Mouse (Mus musculus): ENCODE results near the gene St5.

Gene St5

GRCm38 (mm10) chr7:109637391-109637790, 66.0 kb downstream of the St5 start:
- no peak for DNase-seq

DNA sequence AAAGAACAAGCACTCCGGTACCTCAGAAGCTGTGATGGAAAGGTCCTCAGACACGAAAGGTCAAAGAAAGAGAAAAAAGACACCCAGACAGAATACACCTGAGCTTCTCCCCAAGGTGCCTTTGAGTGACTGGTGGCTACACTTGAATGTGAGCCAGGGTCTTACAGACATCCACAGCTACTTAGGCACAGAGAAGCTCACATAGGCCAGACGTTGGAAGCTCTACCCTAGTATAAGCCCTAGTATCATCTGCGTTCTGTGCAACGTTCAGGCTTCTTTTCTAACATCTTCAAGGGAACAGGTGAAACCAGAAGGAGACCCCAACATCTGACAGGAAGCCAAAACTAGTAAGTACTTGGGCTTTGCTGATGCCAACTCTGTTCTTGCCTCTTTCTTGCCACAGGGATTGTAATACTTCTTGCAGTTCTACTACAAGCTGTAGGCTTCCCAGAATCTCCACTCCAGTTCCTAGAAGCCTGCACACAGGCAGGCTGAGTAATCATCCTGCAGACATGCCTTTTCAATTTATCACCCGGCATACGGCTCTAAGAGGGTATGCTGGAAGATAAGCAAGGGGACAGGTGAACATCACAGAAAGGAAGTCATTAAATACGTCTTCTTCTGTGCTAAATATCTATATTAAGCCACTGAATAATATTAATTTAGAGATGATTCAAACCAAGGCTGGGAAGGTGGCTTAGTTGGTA, 67.2 kb downstream of the St5 start:
- DNase-seq: no peak

DNA sequence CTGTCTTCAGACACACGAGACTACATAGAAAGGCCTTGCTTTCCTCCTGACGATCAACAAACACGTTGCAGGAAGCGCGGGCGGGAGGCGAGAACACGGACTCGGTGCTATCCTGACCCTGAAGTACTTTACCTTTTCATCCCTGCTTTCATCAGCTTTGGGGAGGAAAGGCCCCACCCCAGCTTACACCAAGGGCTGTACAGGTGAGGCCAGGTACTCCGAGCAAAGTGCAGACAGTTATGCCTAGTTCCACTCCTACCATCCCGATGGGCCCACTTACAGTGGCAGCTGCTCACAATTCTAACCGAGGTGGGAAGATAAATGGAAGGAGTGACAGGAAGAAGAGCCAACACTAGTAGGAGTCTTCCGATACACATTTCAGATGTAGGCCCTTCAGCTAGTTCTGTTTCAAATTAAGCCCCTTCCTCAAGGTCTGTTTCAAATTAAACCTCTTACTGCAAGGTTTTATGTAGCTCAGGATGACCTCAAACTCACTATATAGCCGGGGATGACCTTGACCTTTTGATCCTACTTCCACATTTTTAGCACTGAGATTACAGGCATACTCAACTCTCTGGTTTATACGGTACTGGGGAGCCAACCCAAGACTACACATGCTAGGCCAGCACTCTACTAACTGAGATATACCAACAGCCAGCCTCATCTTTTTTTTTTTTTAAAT, 69.9 kb downstream of the St5 start:
- no peak for DNase-seq

DNA sequence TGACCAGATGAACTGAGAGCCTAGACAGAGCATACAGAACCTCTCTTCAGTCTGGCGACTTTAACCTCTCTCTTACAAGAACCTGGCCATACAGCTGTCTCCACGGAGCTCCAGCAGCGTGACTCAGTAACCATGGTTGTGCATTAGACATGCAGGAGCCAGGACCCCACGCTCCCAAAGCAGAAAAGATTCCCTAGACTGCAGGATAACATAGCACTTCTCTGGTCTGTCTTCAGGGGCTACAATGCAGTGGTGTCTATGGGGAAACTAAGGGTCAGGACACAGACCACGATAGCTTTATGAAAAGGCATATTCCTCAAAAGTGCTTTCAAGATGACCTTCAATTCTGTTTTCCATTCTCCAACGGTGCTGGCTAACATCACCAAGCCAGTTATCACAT, 72.1 kb downstream of the St5 start:
- DNase-seq: no peak

GRCm38 (mm10) chr7:109629871-109630778, 73.3 kb downstream of the St5 start:
- no peak for DNase-seq

- peak; percentile 33 for DNase-seq
These were observed 74.3 kb downstream of the St5 start for GRCm38 (mm10) chr7:109628935-109629609.

- no peak for DNase-seq
These were observed 75.6 kb downstream of the St5 start for GRCm38 (mm10) chr7:109627851-109628250.

DNA sequence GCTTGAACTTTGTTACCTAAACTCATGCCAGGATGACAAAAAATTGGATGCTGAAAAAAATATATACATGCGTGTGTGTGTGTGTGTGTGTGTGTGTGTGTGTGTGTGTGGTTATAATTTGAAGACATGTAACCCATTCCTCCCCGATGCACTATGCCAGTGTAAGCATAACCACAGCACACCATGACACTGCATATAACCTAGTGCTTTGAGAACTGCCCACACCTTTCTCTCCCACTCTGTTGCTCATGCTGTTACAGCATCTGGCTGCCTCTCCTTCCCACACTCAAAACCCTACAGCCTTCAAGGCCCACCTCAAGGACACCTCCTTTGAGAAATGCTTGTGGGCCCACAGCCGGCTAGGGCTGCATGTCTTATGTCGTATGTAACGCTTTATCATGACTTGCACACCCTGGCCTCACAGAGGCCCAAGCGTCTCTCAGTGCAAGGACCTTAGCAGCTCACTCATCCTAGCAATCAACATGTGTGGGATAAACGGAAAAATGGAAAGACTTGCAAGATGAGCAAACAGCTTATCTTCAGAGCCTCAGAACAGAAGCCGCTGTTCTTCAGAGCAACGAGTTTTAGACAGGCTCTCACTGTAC, 81.1 kb downstream of the St5 start:
- no peak for DNase-seq

- no peak for DNase-seq
These were observed 82.4 kb downstream of the St5 start for GRCm38 (mm10) chr7:109620967-109621366.

GRCm38 (mm10) chr7:109620288-109620687, 83.1 kb downstream of the St5 start:
- no peak for DNase-seq

DNA sequence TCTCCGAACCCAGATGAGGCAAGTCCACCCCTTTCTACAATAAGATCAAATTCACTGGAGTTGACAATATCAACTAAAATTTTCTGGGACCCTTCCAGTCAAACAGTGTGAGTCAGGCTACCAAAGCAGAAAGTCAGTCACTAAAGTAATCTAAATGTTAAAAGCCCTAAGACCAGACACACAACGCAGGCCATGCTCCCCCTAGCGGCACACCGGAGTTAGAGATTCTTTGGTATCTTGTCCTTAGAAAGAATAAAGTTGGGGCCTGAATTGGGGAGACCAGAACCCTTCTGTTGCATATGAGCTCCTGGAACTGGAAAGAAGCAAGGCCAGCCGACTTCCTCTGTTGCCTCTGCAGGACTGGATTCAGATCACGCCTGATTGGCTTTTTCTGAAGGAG, 84.7 kb downstream of the St5 start:
- peak; percentile 82 for DNase-seq

- DNase-seq: peak; percentile 40
These were observed 85.6 kb downstream of the St5 start for GRCm38 (mm10) chr7:109617838-109618237.

- DNase-seq: peak; percentile 91
These were observed 87.1 kb downstream of the St5 start for GRCm38 (mm10) chr7:109616034-109616979.

DNA sequence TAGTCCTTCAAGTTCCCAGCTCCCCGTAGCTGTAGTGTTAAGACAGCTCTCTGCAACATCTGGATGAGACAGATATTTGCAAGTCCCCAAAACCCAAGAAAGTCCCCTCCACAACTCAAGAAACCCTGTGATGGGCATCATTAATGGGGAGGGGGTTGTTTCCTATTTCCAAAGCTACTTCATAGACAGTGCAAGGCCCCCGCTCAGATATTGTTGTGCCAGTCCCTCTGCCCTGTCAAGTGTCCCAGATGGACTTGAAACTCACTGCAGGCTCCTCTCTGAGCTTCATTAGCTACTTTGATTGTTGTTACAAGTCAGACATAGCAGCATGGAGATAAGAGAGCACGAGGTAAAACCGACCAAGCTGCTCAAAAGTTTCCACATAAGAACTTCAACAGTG, 87.8 kb downstream of the St5 start:
- no peak for DNase-seq

GRCm38 (mm10) chr7:109614939-109615338, 88.5 kb downstream of the St5 start:
- DNase-seq: no peak

- peak; percentile 43 for DNase-seq
These were observed 89.8 kb downstream of the St5 start for GRCm38 (mm10) chr7:109613531-109614021.

DNA sequence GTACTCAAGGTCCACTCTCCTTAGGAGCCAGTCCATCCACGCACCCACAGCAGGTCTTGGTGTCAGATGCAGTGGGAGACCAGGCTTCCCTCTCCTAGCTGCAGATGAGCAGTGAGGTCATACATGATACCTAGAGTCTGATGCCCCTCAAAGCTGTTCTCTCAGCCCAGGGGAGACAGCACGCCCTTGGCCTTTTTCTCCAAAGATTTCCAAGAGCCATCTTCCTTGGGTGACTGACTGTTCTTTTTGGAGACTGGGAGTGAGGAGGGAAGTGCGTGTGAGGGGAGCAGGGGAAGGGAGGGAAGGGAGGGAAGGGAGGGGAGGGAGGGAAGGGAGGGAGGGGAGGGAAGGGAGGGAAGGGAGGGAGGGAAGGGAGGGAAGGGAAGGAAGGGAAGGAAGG, 90.4 kb downstream of the St5 start:
- no peak for DNase-seq

DNA sequence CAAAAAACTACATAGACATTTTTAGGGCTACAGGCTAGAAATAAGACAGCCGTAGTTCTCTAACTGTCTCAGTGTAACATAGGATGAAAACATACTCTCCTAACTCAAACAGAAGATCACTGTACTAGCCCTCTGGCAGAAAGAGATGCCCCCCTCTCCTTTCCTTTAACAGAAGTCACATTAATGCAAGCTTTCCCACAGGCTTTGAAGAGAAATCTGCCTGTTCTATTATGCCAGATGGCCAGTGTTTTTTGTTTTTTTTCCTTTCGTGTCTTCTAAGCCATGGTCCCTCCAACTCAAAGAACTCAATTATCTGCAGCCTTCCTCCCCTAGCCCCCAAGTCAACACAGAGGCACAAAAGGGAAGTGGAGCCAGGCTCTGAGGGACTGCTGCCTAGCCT, 90.9 kb downstream of the St5 start:
- no peak for DNase-seq

- no peak for DNase-seq
These were observed 93.1 kb downstream of the St5 start for GRCm38 (mm10) chr7:109610348-109610747.

GRCm38 (mm10) chr7:109609565-109610345, 93.7 kb downstream of the St5 start:
- no peak for DNase-seq
